Mouse (Mus musculus): Measurements from ENCODE around the gene Kcnk1. TPM values are rescaled to one million over a fixed set of nuclear protein-coding genes. Genes with fewer than 3 reads are reported as not detected.

Kcnk1 gene
- total RNA-seq, 2 experiments from 2014 or later = not detected

DNA sequence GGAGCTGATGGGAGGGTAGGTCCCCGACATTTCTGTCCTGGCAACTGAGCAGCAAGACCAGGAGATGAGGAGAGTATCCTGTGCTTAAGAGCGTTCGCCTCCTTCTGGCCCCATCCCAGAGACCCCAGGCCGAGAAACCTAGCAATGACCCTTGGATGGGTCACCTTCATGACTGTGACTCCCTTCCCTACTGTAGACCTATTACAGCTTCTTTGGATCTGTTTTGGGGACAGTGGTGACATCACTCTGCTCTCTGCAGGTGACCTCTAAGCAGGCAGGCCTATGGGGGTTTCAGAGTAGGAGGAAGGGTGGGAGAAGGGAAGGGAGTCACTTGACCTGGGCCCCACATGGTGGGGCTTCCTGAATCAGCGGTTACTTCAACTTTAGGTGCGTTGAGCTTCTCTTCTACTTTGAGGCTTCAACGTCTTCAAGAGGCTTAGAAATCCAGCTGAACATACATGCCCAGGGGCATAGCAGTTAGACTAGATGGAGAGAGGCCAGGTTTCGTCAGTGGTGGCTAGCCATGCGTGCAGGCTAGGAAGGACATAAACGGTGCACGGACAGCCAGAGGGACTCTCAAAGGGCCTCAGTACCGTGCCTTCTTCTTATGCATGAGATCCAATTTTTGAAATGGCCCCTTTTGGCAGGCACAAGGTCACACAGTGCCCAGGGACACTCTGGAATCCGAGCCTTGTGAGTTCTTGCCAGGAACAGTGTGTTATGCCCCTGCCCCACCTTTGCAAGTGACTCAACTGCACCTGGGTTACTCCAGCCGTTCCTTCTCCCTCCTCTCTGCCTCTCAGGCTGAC lies 1.3 kb downstream of the Kcnk1 start:
- no peak for ATAC-seq (replicated peaks; ENCODE audit: poor library complexity)

GRCm38 (mm10) chr8:125996980-125997379 lies 2.0 kb downstream of the Kcnk1 start:
- ATAC-seq (replicated peaks; ENCODE audit: poor library complexity) = no peak

GRCm38 (mm10) chr8:125997550-125997949 lies 2.6 kb downstream of the Kcnk1 start:
- ATAC-seq (replicated peaks; ENCODE audit: poor library complexity) = no peak

DNA sequence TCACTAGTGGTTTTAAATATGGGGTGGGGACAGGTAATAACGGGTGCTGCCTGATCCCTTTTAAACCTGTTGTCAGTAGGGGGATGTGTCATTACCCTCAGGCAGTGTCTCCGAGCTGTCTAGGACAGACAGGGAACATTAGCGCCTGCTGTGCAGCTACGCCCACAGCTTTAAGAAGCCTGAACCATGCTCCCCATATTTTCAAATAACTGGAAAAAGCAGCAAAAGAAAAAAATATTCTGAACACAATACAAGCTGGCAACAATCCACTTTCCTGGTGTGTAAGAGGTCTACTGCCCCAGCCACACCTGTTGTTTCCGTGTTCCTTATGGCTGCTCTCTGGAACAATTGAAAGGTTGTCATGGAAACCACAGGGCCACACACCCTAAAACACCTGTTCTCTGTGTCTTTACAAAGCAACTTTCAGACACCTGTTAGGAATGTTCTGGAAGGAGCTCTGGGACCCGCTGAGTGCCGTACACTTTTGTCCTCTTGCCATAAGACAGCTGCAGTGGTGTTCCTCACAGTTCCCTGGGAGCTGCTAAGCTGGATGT lies 4.9 kb downstream of the Kcnk1 start:
- ATAC-seq (replicated peaks; ENCODE audit: poor library complexity) = no peak

- no peak for ATAC-seq (replicated peaks; ENCODE audit: poor library complexity)
Measured at GRCm38 (mm10) chr8:126003546-126003945, 8.6 kb downstream of the Kcnk1 start.

DNA sequence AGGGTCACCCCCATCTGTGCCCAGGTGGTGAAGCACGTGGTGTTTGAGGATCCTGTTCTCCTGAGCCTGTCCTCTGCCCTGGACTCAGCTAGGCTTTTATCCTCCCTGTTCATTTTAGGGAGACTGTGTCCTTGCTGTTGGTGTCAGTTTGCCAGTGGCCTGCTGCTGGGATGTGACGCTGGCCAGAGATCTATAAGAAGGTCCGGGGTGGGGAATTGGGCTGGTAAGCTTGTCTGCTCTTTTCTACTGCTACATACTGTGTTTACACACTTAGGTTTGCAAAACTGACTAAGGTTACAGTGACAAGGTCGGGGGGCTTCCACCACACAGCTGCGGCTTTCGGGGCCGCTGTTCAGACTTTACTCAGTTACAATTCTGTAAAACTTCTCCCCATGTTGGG lies 10.0 kb downstream of the Kcnk1 start:
- no peak for ATAC-seq (replicated peaks; ENCODE audit: poor library complexity)

DNA sequence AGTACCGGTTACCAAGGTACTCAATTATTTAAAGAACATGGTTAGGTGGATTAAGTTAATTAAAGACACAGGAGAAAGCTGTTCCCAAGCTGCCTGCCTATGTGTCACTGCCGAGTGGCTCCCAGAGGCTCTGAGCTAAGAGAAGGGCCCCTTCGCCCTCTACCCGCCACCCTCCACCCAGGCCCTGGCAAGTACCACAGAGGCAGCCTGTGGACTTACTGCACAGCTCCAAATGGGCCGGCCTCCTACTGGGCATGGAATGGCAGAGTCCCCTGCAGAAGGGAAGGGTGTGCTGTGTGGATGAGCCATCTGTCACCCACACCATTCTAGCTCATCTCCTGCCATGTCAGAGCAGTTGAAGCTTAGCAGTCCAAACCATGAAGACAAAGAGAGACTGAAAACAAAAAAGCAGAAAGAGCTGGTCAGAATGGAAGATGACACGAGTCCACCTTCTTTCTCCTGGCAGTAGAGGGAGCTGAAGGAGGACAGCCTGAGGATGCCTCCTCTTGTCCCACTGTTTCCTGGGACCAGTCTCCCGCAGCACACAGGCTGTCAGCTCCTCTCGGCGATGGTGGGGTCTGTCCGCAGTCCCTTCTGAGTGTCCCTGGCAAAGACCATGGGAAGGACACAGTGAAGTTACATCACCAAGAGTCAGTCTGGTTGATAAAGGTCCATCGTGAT lies 11.5 kb downstream of the Kcnk1 start:
- no peak for ATAC-seq (replicated peaks; ENCODE audit: poor library complexity)

GRCm38 (mm10) chr8:126007538-126008330 lies 12.8 kb downstream of the Kcnk1 start:
- no peak for ATAC-seq (replicated peaks; ENCODE audit: poor library complexity)

DNA sequence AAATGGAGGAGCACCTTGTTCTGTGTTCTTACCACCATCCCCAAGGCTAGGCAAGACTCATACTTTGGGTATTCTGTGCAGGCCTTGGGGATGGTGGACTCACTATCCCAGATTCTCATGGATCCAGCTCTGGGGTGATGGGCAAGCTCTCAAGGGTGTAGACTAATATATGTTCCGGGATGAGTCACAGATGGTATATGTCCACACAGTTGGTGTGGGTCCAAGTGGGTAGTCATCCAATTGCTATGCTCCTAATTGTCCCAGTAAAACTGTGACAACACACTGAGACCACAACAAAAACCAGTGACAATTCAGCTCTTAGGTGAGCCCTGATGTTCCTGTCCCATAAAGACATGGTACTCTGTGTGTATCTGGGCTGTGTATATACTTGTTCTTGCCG lies 14.0 kb downstream of the Kcnk1 start:
- ATAC-seq (replicated peaks; ENCODE audit: poor library complexity) = no peak

- no peak for ATAC-seq (replicated peaks; ENCODE audit: poor library complexity)
Measured at GRCm38 (mm10) chr8:126010900-126011299, 15.9 kb downstream of the Kcnk1 start.

GRCm38 (mm10) chr8:126012334-126012733 lies 17.4 kb downstream of the Kcnk1 start:
- ATAC-seq (replicated peaks; ENCODE audit: poor library complexity) = no peak

DNA sequence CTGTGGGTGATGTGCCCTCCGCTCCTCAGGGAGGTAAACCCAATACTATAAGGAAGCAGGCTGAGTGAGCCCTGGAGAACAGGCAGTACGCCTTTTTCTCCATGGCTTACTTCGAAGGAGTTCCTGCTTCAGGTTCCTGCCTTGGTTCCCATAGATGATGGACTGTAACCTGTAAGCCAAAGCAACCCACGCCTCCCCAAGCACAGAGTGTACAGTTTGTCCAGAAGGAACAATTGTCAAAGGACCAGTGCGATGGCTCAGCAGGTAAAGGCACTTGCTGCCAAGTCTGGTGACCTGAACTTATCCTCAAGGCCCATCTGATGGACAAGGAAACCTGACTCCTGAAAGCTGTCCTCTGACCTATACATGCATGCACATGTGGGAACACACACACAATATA lies 18.7 kb downstream of the Kcnk1 start:
- no peak for ATAC-seq (replicated peaks; ENCODE audit: poor library complexity)

DNA sequence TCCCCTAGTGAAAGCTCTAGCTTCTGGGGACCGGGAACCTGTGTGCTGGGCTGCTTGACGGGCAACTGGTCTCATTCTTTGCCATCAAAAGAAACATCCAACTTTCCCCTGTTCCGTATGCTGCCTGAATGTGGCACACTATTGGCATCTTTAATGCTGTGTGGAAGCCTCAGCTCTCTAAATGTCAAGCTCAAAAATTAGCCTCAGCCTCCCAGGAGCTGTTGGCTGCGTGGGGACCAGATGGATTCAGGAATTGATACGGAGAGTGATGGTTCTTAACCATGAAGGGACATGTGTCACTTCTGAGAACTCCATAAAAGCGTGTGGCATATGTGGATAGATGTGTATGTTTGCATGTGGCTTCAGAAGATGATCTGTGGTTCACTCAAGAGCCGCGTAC lies 27.0 kb downstream of the Kcnk1 start:
- no peak for ATAC-seq (replicated peaks; ENCODE audit: poor library complexity)

- ATAC-seq (replicated peaks; ENCODE audit: poor library complexity) = no peak
Measured at GRCm38 (mm10) chr8:126023706-126024305, 28.8 kb downstream of the Kcnk1 start.

DNA sequence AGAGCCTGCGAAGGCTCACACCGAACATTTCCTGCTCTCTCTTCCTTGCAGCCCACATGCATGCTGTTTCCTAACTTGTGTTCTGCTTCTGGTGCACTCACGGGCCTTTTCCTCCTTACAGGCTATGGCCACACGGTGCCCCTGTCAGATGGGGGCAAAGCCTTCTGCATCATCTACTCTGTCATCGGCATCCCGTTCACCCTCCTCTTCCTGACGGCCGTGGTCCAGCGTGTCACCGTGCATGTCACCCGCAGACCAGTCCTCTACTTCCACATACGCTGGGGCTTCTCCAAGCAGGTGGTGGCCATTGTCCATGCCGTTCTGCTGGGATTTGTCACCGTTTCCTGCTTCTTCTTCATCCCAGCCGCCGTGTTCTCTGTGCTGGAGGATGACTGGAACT lies 29.9 kb downstream of the Kcnk1 start:
- ATAC-seq (replicated peaks; ENCODE audit: poor library complexity) = no peak

DNA sequence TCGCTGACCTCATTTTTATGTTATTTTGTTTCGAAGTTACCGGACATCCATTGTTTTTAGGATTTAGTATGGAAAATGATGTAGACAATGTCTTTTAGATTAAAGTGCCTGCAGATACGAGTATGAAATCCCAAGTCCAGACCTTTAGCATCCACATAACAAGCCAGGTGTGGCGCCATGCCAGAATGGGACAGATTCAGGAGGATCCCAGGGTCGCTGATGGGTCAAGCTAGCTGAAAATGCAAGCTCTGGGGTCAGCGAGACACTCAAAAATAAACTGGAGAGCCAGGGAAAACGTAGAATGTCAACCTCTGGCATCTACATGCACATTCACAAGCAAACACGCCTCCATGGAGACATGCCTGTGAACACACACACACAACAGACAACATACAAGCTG lies 31.2 kb downstream of the Kcnk1 start:
- ATAC-seq (replicated peaks; ENCODE audit: poor library complexity) = no peak

- ATAC-seq (replicated peaks; ENCODE audit: poor library complexity) = peak; percentile 44
Measured at GRCm38 (mm10) chr8:126026584-126026983, 31.6 kb downstream of the Kcnk1 start.

DNA sequence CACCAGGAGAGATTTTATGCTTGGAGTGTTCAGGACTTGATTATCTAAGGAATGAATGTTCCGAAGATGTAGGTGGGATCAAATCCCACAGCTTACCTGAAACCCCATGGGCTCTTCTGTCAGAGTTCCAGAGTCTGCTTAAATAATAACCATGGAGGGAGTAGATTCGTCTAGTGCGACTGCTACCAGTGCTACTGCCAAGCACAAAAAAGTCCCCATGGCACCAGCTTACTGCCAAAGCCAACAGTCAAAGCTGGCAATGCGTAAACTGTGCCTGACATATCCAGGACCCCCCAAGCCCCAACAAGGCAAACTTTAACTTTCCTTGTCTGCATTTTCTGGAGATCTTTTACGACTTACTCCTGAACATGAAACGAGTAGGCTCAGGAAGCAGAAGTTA lies 32.5 kb downstream of the Kcnk1 start:
- no peak for ATAC-seq (replicated peaks; ENCODE audit: poor library complexity)

DNA sequence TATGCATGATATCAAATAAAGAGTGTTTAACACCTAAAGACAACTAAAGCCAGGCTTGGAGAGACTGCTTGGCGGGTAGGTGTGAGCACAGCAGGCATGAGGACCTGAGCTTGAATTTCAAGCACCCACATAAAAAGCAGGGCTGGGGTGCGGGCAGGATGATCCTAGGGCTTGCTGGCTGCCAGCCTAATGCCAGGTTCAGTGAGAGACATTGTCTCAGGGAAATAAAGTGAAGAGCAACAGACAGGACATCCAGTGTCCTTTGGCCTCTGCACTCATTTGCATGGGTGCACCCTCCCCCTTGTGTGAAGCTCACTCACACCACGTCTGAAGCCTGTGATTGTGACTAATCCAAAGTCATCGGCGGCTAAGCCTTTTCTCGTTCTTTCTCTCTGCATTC lies 34.0 kb downstream of the Kcnk1 start:
- no peak for ATAC-seq (replicated peaks; ENCODE audit: poor library complexity)

DNA sequence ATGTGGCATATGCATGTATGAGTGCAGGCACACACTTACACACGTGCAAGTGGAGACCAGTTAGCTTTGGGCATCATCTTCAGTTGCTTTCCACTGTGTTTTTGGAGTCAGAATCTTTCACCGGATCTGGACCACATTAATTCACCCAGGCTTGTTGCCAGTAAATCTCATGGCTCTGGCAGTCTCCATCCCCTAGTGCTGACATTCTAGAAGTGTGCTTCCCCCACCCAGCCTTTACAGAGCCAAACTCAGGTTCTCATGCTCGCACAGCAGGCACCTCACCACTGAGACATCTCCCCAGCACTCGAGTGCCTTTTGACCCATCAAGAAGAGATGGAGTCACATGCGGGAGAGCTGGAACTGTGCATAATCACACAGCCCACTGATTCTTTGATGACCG lies 37.8 kb downstream of the Kcnk1 start:
- ATAC-seq (replicated peaks; ENCODE audit: poor library complexity) = no peak

GRCm38 (mm10) chr8:126035046-126035445 lies 40.1 kb downstream of the Kcnk1 start:
- no peak for ATAC-seq (replicated peaks; ENCODE audit: poor library complexity)

Measured in megakaryocyte progenitor cell, adult 5-6 weeks (primary cell).